Mouse (Mus musculus): ENCODE data around the gene Ascl2. TPM values are rescaled to one million over a fixed set of nuclear protein-coding genes. Genes with fewer than 3 reads are reported as not detected.

Ascl2 gene
- not detected for polyA plus RNA-seq (2014; fragmentation: Illumina TruSeq; extraction: RNeasy Lipid Tissue Mini Kit (QIAGEN cat#74804); ENCODE audit: low read depth, low replicate concordance)

GRCm38 (mm10) chr7:142968809-142969511, at the start of gene Ascl2:
Ascl2 (minus strand) TSS chr7:142969264.

GRCm38 (mm10) chr7:143004727-143005343, 35.8 kb upstream of the Ascl2 start, which contains the start of gene Tspan32:
Tspan32 (plus strand) TSS chr7:143005046.

GRCm38 (mm10) chr7:142931028-142931427, 38.0 kb downstream of the Ascl2 start, which contains the start of gene Th:
Th (minus strand) TSS chr7:142931128.

Other genes starting within 250 kb of the Ascl2 start
- not detected for gene Ins2, start 225.9 kb downstream of the Ascl2 start, polyA plus RNA-seq (2014; fragmentation: Illumina TruSeq; extraction: RNeasy Lipid Tissue Mini Kit (QIAGEN cat#74804); ENCODE audit: low read depth, low replicate concordance)
- gene Th, start 38.1 kb downstream of the Ascl2 start, polyA plus RNA-seq (2014; fragmentation: Illumina TruSeq; extraction: RNeasy Lipid Tissue Mini Kit (QIAGEN cat#74804); ENCODE audit: low read depth, low replicate concordance) = not detected
- gene Tspan32, start 35.8 kb upstream of the Ascl2 start, polyA plus RNA-seq (2014; fragmentation: Illumina TruSeq; extraction: RNeasy Lipid Tissue Mini Kit (QIAGEN cat#74804); ENCODE audit: low read depth, low replicate concordance) = 0.45 TPM
- gene Cd81, start 83.5 kb upstream of the Ascl2 start, polyA plus RNA-seq (2014; fragmentation: Illumina TruSeq; extraction: RNeasy Lipid Tissue Mini Kit (QIAGEN cat#74804); ENCODE audit: low read depth, low replicate concordance) = 116 TPM
- 0.40 TPM for gene Tssc4, start 100.0 kb upstream of the Ascl2 start, polyA plus RNA-seq (2014; fragmentation: Illumina TruSeq; extraction: RNeasy Lipid Tissue Mini Kit (QIAGEN cat#74804); ENCODE audit: low read depth, low replicate concordance)
- gene Trpm5, start 125.4 kb upstream of the Ascl2 start, polyA plus RNA-seq (2014; fragmentation: Illumina TruSeq; extraction: RNeasy Lipid Tissue Mini Kit (QIAGEN cat#74804); ENCODE audit: low read depth, low replicate concordance) = not detected
- 0.48 TPM for gene Kcnq1, start 137.1 kb upstream of the Ascl2 start, polyA plus RNA-seq (2014; fragmentation: Illumina TruSeq; extraction: RNeasy Lipid Tissue Mini Kit (QIAGEN cat#74804); ENCODE audit: low read depth, low replicate concordance)

All from liver, adult 10 weeks (tissue).